Mouse (Mus musculus): ENCODE data around the gene Mctp1. TPM values are rescaled to one million over a fixed set of nuclear protein-coding genes. Genes with fewer than 3 reads are reported as not detected.

The Mctp1 gene
- polyA plus RNA-seq, 1 experiment = 7.2 TPM

GRCm38 (mm10) chr13:76824932-76825694 lies 440.8 kb downstream of the Mctp1 start:
- Histone ChIP-seq H3K4me1 (ENCODE audit: control insufficient read depth, insufficient read depth, low read length) (no peaks in the 10 kb centered on the region), H3K27ac (ENCODE audit: control insufficient read depth, insufficient read depth, low read depth, low read length, poor library complexity) (no peak overlapping the region), H3K4me3 (replicated peaks; ENCODE audit: control insufficient read depth, low read depth, low read length) (no peak overlapping the region)
- TF ChIP-seq POLR2A (IDR thresholded peaks at IDR 0.05; ENCODE audit: borderline replicate concordance, control insufficient read depth, low read depth, low read length) (no peak), CTCF (IDR thresholded peaks at IDR 0.05; ENCODE audit: control insufficient read depth, insufficient read depth, low read length) (no peak)
- 86% methylated on average over 10 of the region's 10 CpGs for WGBS

GRCm38 (mm10) chr13:76827738-76828137 lies 443.4 kb downstream of the Mctp1 start:
- WGBS = 78% methylated on average over 3 of the region's 3 CpGs
- no peak overlapping the region for H3K27ac ChIP-seq (ENCODE audit: control insufficient read depth, insufficient read depth, low read depth, low read length, poor library complexity)
- no peak for TF ChIP-seq CTCF (IDR thresholded peaks at IDR 0.05; ENCODE audit: control insufficient read depth, insufficient read depth, low read length)
- H3K4me3 ChIP-seq (replicated peaks; ENCODE audit: control insufficient read depth, low read depth, low read length) = no peak overlapping the region
- no peaks in the 10 kb centered on the region for H3K4me1 ChIP-seq (ENCODE audit: control insufficient read depth, insufficient read depth, low read length)

- H3K4me3 ChIP-seq (replicated peaks; ENCODE audit: control insufficient read depth, low read depth, low read length) = no peak overlapping the region
- WGBS = 62% methylated on average over 3 of the region's 3 CpGs
- H3K4me1 ChIP-seq (ENCODE audit: control insufficient read depth, insufficient read depth, low read length) = no peaks in the 10 kb centered on the region
- H3K27ac ChIP-seq (ENCODE audit: control insufficient read depth, insufficient read depth, low read depth, low read length, poor library complexity) = no peak overlapping the region
- no peak for TF ChIP-seq POLR2A (IDR thresholded peaks at IDR 0.05; ENCODE audit: borderline replicate concordance, control insufficient read depth, low read depth, low read length)
Measured at GRCm38 (mm10) chr13:76838031-76838430, 453.7 kb downstream of the Mctp1 start.

- WGBS = 77% methylated on average over 5 of the region's 5 CpGs
- no peak overlapping the region for H3K4me3 ChIP-seq (replicated peaks; ENCODE audit: control insufficient read depth, low read depth, low read length)
Measured at GRCm38 (mm10) chr13:76840712-76841111, 456.4 kb downstream of the Mctp1 start.

GRCm38 (mm10) chr13:76844629-76845255 lies 460.4 kb downstream of the Mctp1 start:
- Histone ChIP-seq H3K27ac (ENCODE audit: control insufficient read depth, insufficient read depth, low read depth, low read length, poor library complexity) (no peak overlapping the region), H3K4me3 (replicated peaks; ENCODE audit: control insufficient read depth, low read depth, low read length) (no peak overlapping the region), H3K4me1 (ENCODE audit: control insufficient read depth, insufficient read depth, low read length) (no peaks in the 10 kb centered on the region)
- TF ChIP-seq CTCF (IDR thresholded peaks at IDR 0.05; ENCODE audit: control insufficient read depth, insufficient read depth, low read length) (no peak), POLR2A (IDR thresholded peaks at IDR 0.05; ENCODE audit: borderline replicate concordance, control insufficient read depth, low read depth, low read length) (no peak)
- WGBS = 56% methylated on average over 8 of the region's 8 CpGs

More at GRCm38 (mm10) chr13:76840712-76841111, 456.4 kb downstream of the Mctp1 start:
- Histone ChIP-seq H3K27ac (ENCODE audit: control insufficient read depth, insufficient read depth, low read depth, low read length, poor library complexity) (no peak overlapping the region), H3K4me1 (ENCODE audit: control insufficient read depth, insufficient read depth, low read length) (no peaks in the 10 kb centered on the region)
- no peak for TF ChIP-seq POLR2A (IDR thresholded peaks at IDR 0.05; ENCODE audit: borderline replicate concordance, control insufficient read depth, low read depth, low read length)
- TF ChIP-seq CTCF (IDR thresholded peaks at IDR 0.05; ENCODE audit: control insufficient read depth, insufficient read depth, low read length) = no peak

GRCm38 (mm10) chr13:76850412-76851054 lies 466.2 kb downstream of the Mctp1 start:
- TF ChIP-seq POLR2A (IDR thresholded peaks at IDR 0.05; ENCODE audit: borderline replicate concordance, control insufficient read depth, low read depth, low read length) = no peak
- TF ChIP-seq CTCF (IDR thresholded peaks at IDR 0.05; ENCODE audit: control insufficient read depth, insufficient read depth, low read length) = no peak
- Histone ChIP-seq H3K27ac (ENCODE audit: control insufficient read depth, insufficient read depth, low read depth, low read length, poor library complexity) (no peak overlapping the region), H3K4me3 (replicated peaks; ENCODE audit: control insufficient read depth, low read depth, low read length) (no peak overlapping the region), H3K4me1 (ENCODE audit: control insufficient read depth, insufficient read depth, low read length) (no peaks in the 10 kb centered on the region)
- WGBS = 69% methylated on average over 7 of the region's 7 CpGs

- H3K27ac ChIP-seq (ENCODE audit: control insufficient read depth, insufficient read depth, low read depth, low read length, poor library complexity) = no peak overlapping the region
- H3K4me1 ChIP-seq (ENCODE audit: control insufficient read depth, insufficient read depth, low read length) = no peaks in the 10 kb centered on the region
- 36% methylated on average over 1 of the region's 1 CpGs for WGBS
- H3K4me3 ChIP-seq (replicated peaks; ENCODE audit: control insufficient read depth, low read depth, low read length) = no peak overlapping the region
- TF ChIP-seq POLR2A (IDR thresholded peaks at IDR 0.05; ENCODE audit: borderline replicate concordance, control insufficient read depth, low read depth, low read length) (no peak), CTCF (IDR thresholded peaks at IDR 0.05; ENCODE audit: control insufficient read depth, insufficient read depth, low read length) (no peak)
Measured at GRCm38 (mm10) chr13:76854306-76854705, 470.0 kb downstream of the Mctp1 start.

- H3K4me1 ChIP-seq (ENCODE audit: control insufficient read depth, insufficient read depth, low read length) = no peaks in the 10 kb centered on the region
- no peak overlapping the region for H3K27ac ChIP-seq (ENCODE audit: control insufficient read depth, insufficient read depth, low read depth, low read length, poor library complexity)
- TF ChIP-seq CTCF (IDR thresholded peaks at IDR 0.05; ENCODE audit: control insufficient read depth, insufficient read depth, low read length) (no peak), POLR2A (IDR thresholded peaks at IDR 0.05; ENCODE audit: borderline replicate concordance, control insufficient read depth, low read depth, low read length) (no peak)
- WGBS = 78% methylated on average over 3 of the region's 3 CpGs
- H3K4me3 ChIP-seq (replicated peaks; ENCODE audit: control insufficient read depth, low read depth, low read length) = no peak overlapping the region
Measured at GRCm38 (mm10) chr13:76855021-76855420, 470.7 kb downstream of the Mctp1 start.
